Mouse (Mus musculus): ENCODE data around the gene Zc3hav1. TPM values are rescaled to one million over a fixed set of nuclear protein-coding genes. Genes with fewer than 3 reads are reported as not detected.

Gene Zc3hav1
- polyA plus RNA-seq (2012; fragmentation: generic; extraction: Trizol): 10 to 100 TPM in 1 of 2 experiments, 1 to 10 TPM in 1; 2.4 to 15.5 TPM

GRCm38 (mm10) chr6:38353811-38354722 lies at the start of gene Zc3hav1:
Gene Zc3hav1 (minus strand): TSS chr6:38354603.

DNA sequence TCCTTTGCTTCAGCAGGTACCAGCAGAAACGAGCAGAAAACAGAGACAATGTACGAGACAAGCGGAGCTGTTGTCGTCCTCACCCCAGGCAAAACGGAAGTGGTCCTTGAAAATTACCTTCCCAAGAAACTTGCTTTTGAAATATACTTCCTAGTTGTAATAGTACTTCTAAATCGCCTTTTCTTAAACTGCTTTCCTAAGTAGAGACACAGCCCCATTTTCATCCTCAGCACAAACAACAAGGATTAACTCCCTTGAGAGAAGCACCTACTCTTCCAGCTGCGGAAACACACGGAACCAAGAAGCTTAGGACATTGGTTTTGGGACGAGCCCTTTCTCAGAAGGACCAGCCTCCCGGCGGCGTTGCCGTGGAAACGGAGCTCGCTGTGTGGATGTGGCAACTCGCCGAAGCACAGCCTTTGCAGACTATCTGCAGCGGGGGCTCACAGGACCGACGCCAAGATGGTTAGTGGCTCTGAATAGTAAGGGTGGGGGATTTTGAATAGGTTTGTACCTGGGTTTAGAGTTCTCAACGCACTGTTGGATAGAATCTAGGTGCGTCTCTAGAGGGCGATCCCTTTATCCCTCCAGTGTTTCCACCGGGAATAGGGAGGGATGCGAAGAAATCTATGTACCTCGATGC lies 26.8 kb upstream of the Zc3hav1 start, which contains the start of gene Ttc26:
Ttc26 (plus strand) TSS at position 341 of the 643 bp plus-strand sequence.

DNA sequence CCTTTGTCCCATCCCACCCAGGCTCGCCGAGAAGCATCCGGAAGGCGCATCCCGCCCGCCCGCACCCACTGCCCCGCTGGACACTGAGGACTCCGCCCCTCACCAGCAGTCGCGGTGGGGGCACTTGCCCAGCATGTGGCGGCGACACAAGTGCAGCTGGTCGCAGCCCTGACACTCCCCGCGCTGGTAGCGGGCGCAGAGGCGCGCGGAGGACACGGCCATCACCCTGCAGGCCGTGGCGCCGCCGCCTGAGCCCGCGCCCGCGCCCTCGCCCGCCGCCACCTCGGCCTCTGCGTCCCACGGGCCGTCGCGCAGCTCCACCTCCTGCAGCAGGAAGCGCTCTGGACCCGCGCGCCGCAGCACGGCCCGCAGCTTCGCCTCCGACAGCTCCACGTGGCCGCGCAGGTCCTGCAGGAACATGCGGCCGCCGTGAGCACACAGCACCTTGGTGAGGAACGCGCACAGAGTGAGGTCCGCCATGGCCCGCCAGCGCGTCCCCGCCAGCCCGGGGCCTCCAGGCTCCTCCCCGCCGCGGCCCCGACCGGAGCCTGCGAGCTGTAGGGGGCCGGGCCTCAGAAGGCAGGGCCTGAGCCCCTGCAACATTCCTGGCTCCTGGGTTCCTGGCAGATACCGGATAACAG lies 55.5 kb downstream of the Zc3hav1 start, which contains the start of gene Zc3hav1l:
Zc3hav1l (minus strand) TSS at position 499 of the 641 bp plus-strand sequence.

Other genes with a start within 250 kb of the Zc3hav1 start
- not detected for gene Tmem213, start 245.3 kb downstream of the Zc3hav1 start, polyA plus RNA-seq (2012; fragmentation: generic; extraction: Trizol)
- gene Atp6v0a4, start 230.0 kb downstream of the Zc3hav1 start, polyA plus RNA-seq (2012; fragmentation: generic; extraction: Trizol): under 1 TPM; 0.01 to 0.20 TPM
- 1 to 10 TPM in 1 of 2 experiments, under 1 TPM in 1; 0.97 to 6.4 TPM for gene D630045J12Rik, start 100.6 kb downstream of the Zc3hav1 start, polyA plus RNA-seq (2012; fragmentation: generic; extraction: Trizol)
- gene Zc3hav1l, start 55.3 kb downstream of the Zc3hav1 start, polyA plus RNA-seq (2012; fragmentation: generic; extraction: Trizol): 1 to 10 TPM in 1 of 2 experiments, under 1 TPM in 1; 0.33 to 1.9 TPM
- gene Ttc26, start 26.9 kb upstream of the Zc3hav1 start, polyA plus RNA-seq (2012; fragmentation: generic; extraction: Trizol): 1 to 10 TPM in 1 of 2 experiments, under 1 TPM in 1; 0.11 to 1.3 TPM
- 1 to 10 TPM in 1 of 2 experiments, under 1 TPM in 1; 0.39 to 2.8 TPM for gene Ubn2, start 79.3 kb upstream of the Zc3hav1 start, polyA plus RNA-seq (2012; fragmentation: generic; extraction: Trizol)
- 100 to 1,000 TPM; 116 to 151 TPM for gene Fmc1, start 178.9 kb upstream of the Zc3hav1 start, polyA plus RNA-seq (2012; fragmentation: generic; extraction: Trizol)
- gene Luc7l2, start 196.7 kb upstream of the Zc3hav1 start, polyA plus RNA-seq (2012; fragmentation: generic; extraction: Trizol): 10 to 100 TPM in 1 of 2 experiments, 1 to 10 TPM in 1; 3.3 to 20.4 TPM

Measured in C3H10T1/2 (cell line).